Mouse (Mus musculus): ENCODE measurements at regions not wholly inside any gene's neighbourhood (a gene's known extent, or its start where the extent isn't known, plus 50 kb on each side); places are given as distances from the start of the nearest gene placed in this dataset.

GRCm38 (mm10) chr8:30924160-30924534 is 2504.4 kb upstream of the 5930422O12Rik start:
- Histone ChIP-seq H3K36me3 (ENCODE audit: control insufficient read depth, insufficient read depth, low read length) (no peaks in the 10 kb centered on the region), H3K9me3 (ENCODE audit: control insufficient read depth, low read length) (no peaks in the 10 kb centered on the region), H3K4me2 (replicated peaks; ENCODE audit: low read depth, low read length, severe bottlenecking) (peak overlapping the region; percentile 41), H3K4me3 (replicated peaks; ENCODE audit: low read length) (no peak overlapping the region), H3K27ac (replicated peaks; ENCODE audit: low read depth, low read length) (no peak overlapping the region), H3K9ac (ENCODE audit: low read depth, low read length, severe bottlenecking) (no peak overlapping the region), H3K4me1 (ENCODE audit: control insufficient read depth, insufficient read depth, low read length) (no peaks in the 10 kb centered on the region), H3K27me3 (ENCODE audit: control insufficient read depth, insufficient read depth, low read length) (no peaks in the 10 kb centered on the region)
- TF ChIP-seq POLR2A (IDR thresholded peaks at IDR 0.05; ENCODE audit: borderline replicate concordance, extremely low read depth, insufficient read depth, insufficient read length) = no peak
- DNase-seq (ENCODE audit: low spot score) (no peak), ATAC-seq (ENCODE audit: low FRiP score, low read depth) (no peak)
- WGBS = 34% methylated on average over 5 of the region's 5 CpGs

- Histone ChIP-seq H3K27me3 (ENCODE audit: control insufficient read depth, insufficient read depth, low read length) (no peaks in the 10 kb centered on the region), H3K4me1 (ENCODE audit: control insufficient read depth, insufficient read depth, low read length) (no peaks in the 10 kb centered on the region), H3K4me3 (replicated peaks; ENCODE audit: low read length) (no peak overlapping the region), H3K9ac (ENCODE audit: low read depth, low read length, severe bottlenecking) (no peak overlapping the region), H3K4me2 (replicated peaks; ENCODE audit: low read depth, low read length, severe bottlenecking) (no peak overlapping the region), H3K27ac (replicated peaks; ENCODE audit: low read depth, low read length) (no peak overlapping the region), H3K36me3 (ENCODE audit: control insufficient read depth, insufficient read depth, low read length) (no peaks in the 10 kb centered on the region), H3K9me3 (ENCODE audit: control insufficient read depth, low read length) (no peaks in the 10 kb centered on the region)
- DNase-seq (ENCODE audit: low spot score) = no peak
- no peak for TF ChIP-seq POLR2A (IDR thresholded peaks at IDR 0.05; ENCODE audit: borderline replicate concordance, extremely low read depth, insufficient read depth, insufficient read length)
- WGBS = 63% methylated on average over 6 of the region's 6 CpGs
- no peak for ATAC-seq (ENCODE audit: low FRiP score, low read depth)
Measured at GRCm38 (mm10) chr8:30924656-30925055, 2503.9 kb upstream of the 5930422O12Rik start.

- H3K9ac ChIP-seq (ENCODE audit: low read depth, low read length, severe bottlenecking) = no peak overlapping the region
- TF ChIP-seq POLR2A (IDR thresholded peaks at IDR 0.05; ENCODE audit: borderline replicate concordance, extremely low read depth, insufficient read depth, insufficient read length) = no peak
- 79% methylated on average over 4 of the region's 4 CpGs for WGBS
- no peak overlapping the region for H3K4me3 ChIP-seq (replicated peaks; ENCODE audit: low read length)
- ATAC-seq (ENCODE audit: low FRiP score, low read depth) = no peak
- no peaks in the 10 kb centered on the region for H3K27me3 ChIP-seq (ENCODE audit: control insufficient read depth, insufficient read depth, low read length)
- no peaks in the 10 kb centered on the region for H3K9me3 ChIP-seq (ENCODE audit: control insufficient read depth, low read length)
- no peaks in the 10 kb centered on the region for H3K36me3 ChIP-seq (ENCODE audit: control insufficient read depth, insufficient read depth, low read length)
- no peak overlapping the region for H3K4me2 ChIP-seq (replicated peaks; ENCODE audit: low read depth, low read length, severe bottlenecking)
- H3K27ac ChIP-seq (replicated peaks; ENCODE audit: low read depth, low read length) = no peak overlapping the region
- H3K4me1 ChIP-seq (ENCODE audit: control insufficient read depth, insufficient read depth, low read length) = peaks cover 3% of the 10 kb centered on the region
- no peak for DNase-seq (ENCODE audit: low spot score)
Measured at GRCm38 (mm10) chr8:30937449-30938075, 2490.9 kb upstream of the 5930422O12Rik start.

GRCm38 (mm10) chr8:30940901-30941300 is 2487.6 kb upstream of the 5930422O12Rik start:
- DNase-seq (ENCODE audit: low spot score) (peak; percentile 9), ATAC-seq (ENCODE audit: low FRiP score, low read depth) (no peak)
- Histone ChIP-seq H3K27me3 (ENCODE audit: control insufficient read depth, insufficient read depth, low read length) (no peaks in the 10 kb centered on the region), H3K9ac (ENCODE audit: low read depth, low read length, severe bottlenecking) (no peak overlapping the region), H3K4me2 (replicated peaks; ENCODE audit: low read depth, low read length, severe bottlenecking) (no peak overlapping the region), H3K9me3 (ENCODE audit: control insufficient read depth, low read length) (no peaks in the 10 kb centered on the region), H3K4me3 (replicated peaks; ENCODE audit: low read length) (no peak overlapping the region), H3K36me3 (ENCODE audit: control insufficient read depth, insufficient read depth, low read length) (no peaks in the 10 kb centered on the region), H3K4me1 (ENCODE audit: control insufficient read depth, insufficient read depth, low read length) (peaks cover 3% of the 10 kb centered on the region), H3K27ac (replicated peaks; ENCODE audit: low read depth, low read length) (no peak overlapping the region)
- 9% methylated on average over 4 of the region's 4 CpGs for WGBS
- TF ChIP-seq POLR2A (IDR thresholded peaks at IDR 0.05; ENCODE audit: borderline replicate concordance, extremely low read depth, insufficient read depth, insufficient read length) = no peak

GRCm38 (mm10) chr8:30941511-30942175 is 2486.9 kb upstream of the 5930422O12Rik start:
- 47% methylated on average over 11 of the region's 11 CpGs for WGBS

More at GRCm38 (mm10) chr8:30941511-30942175, 2486.9 kb upstream of the 5930422O12Rik start:
- Histone ChIP-seq H3K27me3 (ENCODE audit: control insufficient read depth, insufficient read depth, low read length) (no peaks in the 10 kb centered on the region), H3K27ac (replicated peaks; ENCODE audit: low read depth, low read length) (no peak overlapping the region; the same call in 1 of the 2 replicates), H3K9ac (ENCODE audit: low read depth, low read length, severe bottlenecking) (no peak overlapping the region), H3K9me3 (ENCODE audit: control insufficient read depth, low read length) (no peaks in the 10 kb centered on the region), H3K4me1 (ENCODE audit: control insufficient read depth, insufficient read depth, low read length) (peaks cover 3% of the 10 kb centered on the region), H3K4me2 (replicated peaks; ENCODE audit: low read depth, low read length, severe bottlenecking) (no peak overlapping the region), H3K36me3 (ENCODE audit: control insufficient read depth, insufficient read depth, low read length) (no peaks in the 10 kb centered on the region), H3K4me3 (replicated peaks; ENCODE audit: low read length) (no peak overlapping the region)
- TF ChIP-seq POLR2A (IDR thresholded peaks at IDR 0.05; ENCODE audit: borderline replicate concordance, extremely low read depth, insufficient read depth, insufficient read length) = no peak
- DNase-seq (ENCODE audit: low spot score) (peak; percentile 58), ATAC-seq (ENCODE audit: low FRiP score, low read depth) (peak; percentile 64)
